Comparison of ENCODE assay signal across 15 mouse cellular contexts in the genomic region with DNA sequence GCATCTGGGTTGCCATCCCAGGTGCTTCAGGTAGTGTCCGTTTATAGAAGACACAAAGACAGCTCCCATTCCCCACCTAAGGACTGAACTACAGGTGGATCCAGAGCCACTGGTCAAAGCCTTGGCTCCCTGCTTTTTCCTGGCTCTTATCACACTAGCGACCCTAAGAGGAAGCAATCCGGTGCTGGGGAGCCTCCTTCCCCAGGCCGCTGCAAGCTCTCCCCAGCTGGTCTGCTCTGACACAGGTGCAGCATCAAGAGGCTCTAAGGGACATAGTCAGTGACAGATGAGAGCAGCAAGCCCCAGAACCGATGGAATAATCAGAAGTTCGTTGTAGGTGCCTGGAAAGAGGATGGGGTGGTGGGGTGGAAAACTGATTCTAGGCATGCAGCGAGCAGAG.
"Had no signal": no experiment of that assay in that cellular context is flagged by ENCODE, and none has a peak within 500 bp of the region (broad histone marks: within the 10 kb centered on the region; RNA-seq: fewer than 3 reads in every experiment).

No protein-coding gene starts in this region.

- H3K27ac ChIP-seq: kidney, postnatal 0 days; limb, embryonic 13.5 days; liver, embryonic 12.5 days; liver, embryonic 15.5 days; macrophage; midbrain, embryonic 13.5 days; stomach, postnatal 0 days had no signal

- DNase-seq: kidney, adult 2 months; kidney, postnatal 25 days; left cerebral cortex, postnatal 4 days; liver; lung, adult 18-20 months; right cerebral cortex, adult 18-20 months; right cerebral cortex, postnatal 14 days; right cerebral cortex, postnatal 4 days had no signal

- H3K27me3 ChIP-seq: limb, embryonic 13.5 days; liver, embryonic 12.5 days; liver, embryonic 15.5 days; midbrain, embryonic 13.5 days had no signal

- H3K4me3 ChIP-seq: limb, embryonic 13.5 days; liver, embryonic 12.5 days; liver, embryonic 15.5 days; midbrain, embryonic 13.5 days had no signal

- H3K36me3 ChIP-seq: limb, embryonic 13.5 days; liver, embryonic 12.5 days; liver, embryonic 15.5 days; midbrain, embryonic 13.5 days had no signal
